Comparison of ENCODE assay signal across 17 mouse cellular contexts in the genomic region with DNA sequence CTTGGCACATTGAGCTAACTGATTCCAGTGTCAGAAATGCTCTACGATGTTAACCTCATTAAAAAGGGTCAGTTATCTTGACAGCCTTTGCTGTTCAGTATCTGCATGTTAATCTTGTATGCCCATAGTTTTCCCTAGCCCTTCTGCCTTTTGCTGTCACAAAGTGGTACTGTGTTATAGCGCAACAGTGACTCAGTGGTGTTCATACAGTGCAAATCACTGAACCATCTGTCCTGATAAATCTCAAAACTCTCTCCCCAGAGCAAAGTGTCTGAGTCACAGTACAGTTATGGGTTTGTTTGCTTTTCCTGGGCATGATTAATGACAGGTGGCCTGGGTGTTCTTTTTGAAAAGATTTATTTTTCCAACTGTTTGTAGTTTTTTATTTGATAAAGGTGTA.
DNase-seq lines count a peak whose midpoint lies in the region; ATAC-seq and TF ChIP-seq lines count a peak whose summit lies in the region.
"Had no signal": no experiment of that assay in that cellular context is flagged by ENCODE, and none has a peak within 500 bp of the region (broad histone marks: within the 10 kb centered on the region; RNA-seq: fewer than 3 reads in every experiment).

No protein-coding gene starts in this region.

- H3K4me3 ChIP-seq in midbrain, postnatal 0 days (ENCODE audit: low read depth, low read length): no peak overlapping the region
- H3K4me3 ChIP-seq in midbrain, embryonic 15.5 days: no peak overlapping the region
- H3K4me3 ChIP-seq: heart, embryonic 13.5 days; hindbrain, embryonic 15.5 days had no signal

- H3K4me2 ChIP-seq in midbrain, postnatal 0 days (ENCODE audit: low read depth, low read length, poor library complexity, severe bottlenecking): no peak overlapping the region
- no peak overlapping the region for H3K4me2 ChIP-seq in midbrain, embryonic 15.5 days
- H3K4me2 ChIP-seq: heart, embryonic 13.5 days; hindbrain, embryonic 15.5 days; liver, embryonic 11.5 days had no signal

- no peak for TF ChIP-seq CTCF in midbrain, postnatal 0 days (IDR thresholded peaks at IDR 0.05)

- no peak overlapping the region for H3K9ac ChIP-seq in midbrain, postnatal 0 days (replicated peaks; ENCODE audit: low read length, poor library complexity, severe bottlenecking)
- no peak overlapping the region for H3K9ac ChIP-seq in midbrain, embryonic 15.5 days
- H3K9ac ChIP-seq: heart, embryonic 13.5 days; hindbrain, embryonic 15.5 days had no signal

- H3K27me3 ChIP-seq in midbrain, postnatal 0 days (ENCODE audit: insufficient read depth, low read length): no peaks in the 10 kb centered on the region
- H3K27me3 ChIP-seq in midbrain, embryonic 15.5 days (replicated peaks): no peaks in the 10 kb centered on the region
- H3K27me3 ChIP-seq: heart, embryonic 13.5 days; hindbrain, embryonic 15.5 days had no signal

- WGBS in midbrain, postnatal 0 days: 75% methylated on average over 2 of the region's 2 CpGs
- 61% methylated on average over 2 of the region's 2 CpGs for WGBS in midbrain, embryonic 15.5 days

- no peak overlapping the region for H3K27ac ChIP-seq in midbrain, postnatal 0 days (ENCODE audit: low read depth, low read length)
- H3K27ac ChIP-seq in midbrain, embryonic 15.5 days: no peak overlapping the region
- H3K27ac ChIP-seq: heart, embryonic 13.5 days; hindbrain, embryonic 15.5 days had no signal

- no peaks in the 10 kb centered on the region for H3K9me3 ChIP-seq in midbrain, postnatal 0 days (ENCODE audit: low read length)
- H3K9me3 ChIP-seq in midbrain, embryonic 15.5 days: no peaks in the 10 kb centered on the region
- H3K9me3 ChIP-seq: G1E; heart, embryonic 13.5 days; hindbrain, embryonic 15.5 days had no signal

- ATAC-seq in midbrain, postnatal 0 days (ENCODE audit: low FRiP score): no peak
- ATAC-seq in midbrain, embryonic 15.5 days (replicated peaks): no peak; the same call in 1 of the 2 replicates
- ATAC-seq: activated CD4-positive, CD25-positive, alpha-beta regulatory T cell, adult 4 months had no signal

- DNase-seq in cerebellum, adult 11 months: peak; percentile 12
- DNase-seq in cerebellum, adult 11-12 months: no peak
- DNase-seq in midbrain, postnatal 0 days (ENCODE audit: low spot score): peak; percentile 24
- DNase-seq in fibroblast of lung, adult 2 months (ENCODE audit: low read depth): peak; percentile 30
- DNase-seq in kidney, postnatal 10 days: no peak
- DNase-seq in thymus, postnatal 10 days (ENCODE audit: low spot score in 2 of 2): no peak
- no peak for DNase-seq in spleen, adult 12 weeks (ENCODE audit: low spot score)
- DNase-seq: B cell, adult 2 months; gastrocnemius, postnatal 10 days; kidney, postnatal 14 days; thymus, adult 18-20 months had no signal

- no peaks in the 10 kb centered on the region for H3K36me3 ChIP-seq in midbrain, postnatal 0 days (ENCODE audit: insufficient read depth, low read length)
- no peaks in the 10 kb centered on the region for H3K36me3 ChIP-seq in midbrain, embryonic 15.5 days (replicated peaks)
- H3K36me3 ChIP-seq: G1E; heart, embryonic 13.5 days; hindbrain, embryonic 15.5 days had no signal

- H3K4me1 ChIP-seq in midbrain, postnatal 0 days (ENCODE audit: insufficient read depth, low read length): no peaks in the 10 kb centered on the region
- H3K4me1 ChIP-seq in midbrain, embryonic 15.5 days: 0 out of 2 replicates have a peak, but pooled peaks cover 3% of the 10 kb centered on the region
- H3K4me1 ChIP-seq: hindbrain, embryonic 15.5 days had no signal

Comparison
In these comparisons a context has a peak if more than half of its experiments do, and no peak if none do; other contexts are left out.
1. DNase-seq: peak in cerebellum, adult 11 months (single experiment), midbrain, postnatal 0 days (single experiment) and fibroblast of lung, adult 2 months (single experiment); none in cerebellum, adult 11-12 months (single experiment), kidney, postnatal 10 days (single experiment), thymus, postnatal 10 days (0 of 2) and spleen, adult 12 weeks (single experiment).